Mouse (Mus musculus) heart, embryonic 12.5 days (tissue): ENCODE results near the gene Fbxw21. TPM values are rescaled to one million over a fixed set of nuclear protein-coding genes. Genes with fewer than 3 reads are reported as not detected.

Experiments
- ATAC-seq: fragments of 200-750 bp; cut with Nextera tagmentation; 2 replicates; pipeline ENCODE4 v1.8.0; 2017; ENCODE audit warnings: moderate TSS enrichment, moderate library complexity; ENCODE audit not compliant: insufficient number of reproducible peaks, low FRiP score
- H3K27ac ChIP-seq: fragments of 300-500 bp; sonication (generic); 2 replicates; pipeline ENCODE4 v1.5.1; 2016; ENCODE audit warnings: mild to moderate bottlenecking, moderate library complexity; ENCODE audit not compliant: poor library complexity, severe bottlenecking
- H3K27me3 ChIP-seq: fragments of 300-500 bp; sonication (generic); replicated peaks from 2 replicates; pipeline ENCODE4 v1.6.1; 2016; ENCODE audit warnings: mild to moderate bottlenecking, moderate library complexity
- H3K36me3 ChIP-seq: fragments of 300-500 bp; sonication (generic); 2 replicates; pipeline ENCODE4 v1.6.1; 2016; ENCODE audit warnings: mild to moderate bottlenecking, moderate library complexity
- H3K4me1 ChIP-seq: fragments of 300-500 bp; sonication (generic); replicated peaks from 2 replicates; pipeline ENCODE4 v1.6.1; 2016; ENCODE audit warnings: mild to moderate bottlenecking
- H3K4me2 ChIP-seq: fragments of 300-500 bp; sonication (generic); 2 replicates; pipeline ENCODE4 v1.6.1; 2016; ENCODE audit warnings: mild to moderate bottlenecking, moderate library complexity
- H3K4me3 ChIP-seq: fragments of 300-500 bp; sonication (generic); 2 replicates; pipeline ENCODE4 v1.5.1; 2016; ENCODE audit warnings: mild to moderate bottlenecking
- H3K9ac ChIP-seq: fragments of 300-500 bp; sonication (generic); 2 replicates; pipeline ENCODE4 v1.6.1; 2016; ENCODE audit warnings: mild to moderate bottlenecking, moderate library complexity
- H3K9me3 ChIP-seq: fragments of 300-500 bp; sonication (generic); replicated peaks from 2 replicates; pipeline ENCODE4 v1.6.1; 2016; ENCODE audit warnings: mild to moderate bottlenecking, moderate library complexity
- WGBS: fragments of 180-500 bp; shearing (Covaris S2); methylation state at CpG from one replicate; pipeline ENCODE4 v1.1.7; 2016; 5-methylcytosine and 5-hydroxymethylcytosine counted together
- polyA plus RNA-seq: library from polyadenylated mRNA; unstranded; fragments of >200 nt; fragmentation: Nextera tagmentation; extraction: Ambion mirVana; gene quantifications from 2 replicates; pipeline ENCODE4 v1.2.1, GENCODE M21; 2016

The Fbxw21 gene
- polyA plus RNA-seq, 1 experiment from 2014 or later: not detected

DNA sequence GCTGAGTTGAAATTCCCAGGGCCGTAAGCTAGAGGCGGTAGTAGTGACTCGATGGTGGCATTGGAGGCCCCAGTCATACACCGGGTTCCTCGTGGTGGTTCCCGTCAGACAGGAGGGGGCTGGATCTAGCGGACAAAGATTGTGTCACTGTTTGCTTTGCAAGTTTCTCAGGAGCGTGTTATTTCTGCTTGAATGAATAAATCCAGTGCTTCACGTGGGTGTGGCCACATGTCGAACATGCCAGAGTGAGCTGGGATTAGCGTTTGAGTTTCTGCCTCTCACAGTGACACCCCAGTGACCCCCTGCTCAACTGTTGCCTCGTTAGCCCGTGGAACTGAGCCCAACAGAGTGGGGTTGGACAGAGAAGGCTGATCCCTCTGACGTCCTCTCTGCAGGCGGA, 71.4 kb downstream of the Fbxw21 start:
- no peak overlapping the region for H3K4me3 ChIP-seq
- H3K4me1 ChIP-seq: peaks cover 30% of the 10 kb centered on the region
- no peak overlapping the region for H3K27ac ChIP-seq
- no peaks in the 10 kb centered on the region for H3K9me3 ChIP-seq
- no peak overlapping the region for H3K9ac ChIP-seq
- 83% methylated on average over 15 of the region's 15 CpGs for WGBS
- no peak overlapping the region for H3K4me2 ChIP-seq
- H3K36me3 ChIP-seq: peaks cover 37% of the 10 kb centered on the region
- H3K27me3 ChIP-seq: no peaks in the 10 kb centered on the region
- no peak for ATAC-seq

Other genes with a start within 250 kb of the Fbxw21 start
- not detected in 2 replicates for gene Tmem89, start 247.4 kb downstream of the Fbxw21 start, polyA plus RNA-seq
- 738 and 745 TPM in 2 replicates for gene Uqcrc1, start 225.4 kb downstream of the Fbxw21 start, polyA plus RNA-seq
- gene Col7a1, start 208.5 kb downstream of the Fbxw21 start, polyA plus RNA-seq: 1.1 and 1.3 TPM in 2 replicates
- not detected in 2 replicates for gene Ucn2, start 176.0 kb downstream of the Fbxw21 start, polyA plus RNA-seq
- gene Pfkfb4, start 170.3 kb downstream of the Fbxw21 start, polyA plus RNA-seq: 3.0 and 4.3 TPM in 2 replicates
- 67.5 and 70.3 TPM in 2 replicates for gene Shisa5, start 123.5 kb downstream of the Fbxw21 start, polyA plus RNA-seq
- gene Trex1, start 102.3 kb downstream of the Fbxw21 start, polyA plus RNA-seq: 5.8 and 7.1 TPM in 2 replicates
- gene Atrip, start 87.9 kb downstream of the Fbxw21 start, polyA plus RNA-seq: 17.9 and 19.6 TPM in 2 replicates
- 14.6 and 16.3 TPM in 2 replicates for gene Ccdc51, start 79.5 kb downstream of the Fbxw21 start, polyA plus RNA-seq
- gene Tma7, start 79.5 kb downstream of the Fbxw21 start, polyA plus RNA-seq: 715 and 742 TPM in 2 replicates
- 11.1 and 11.7 TPM in 2 replicates for gene Plxnb1, start 66.7 kb downstream of the Fbxw21 start, polyA plus RNA-seq
- gene Fbxw13, start 33.9 kb upstream of the Fbxw21 start, polyA plus RNA-seq: not detected in 2 replicates
- not detected in 2 replicates for gene Fbxw20, start 72.7 kb upstream of the Fbxw21 start, polyA plus RNA-seq
- not detected in 2 replicates for gene Fbxw14, start 125.6 kb upstream of the Fbxw21 start, polyA plus RNA-seq
- not detected in 2 replicates for gene Fbxw28, start 177.6 kb upstream of the Fbxw21 start, polyA plus RNA-seq
- gene Fbxw22, start 242.3 kb upstream of the Fbxw21 start, polyA plus RNA-seq: not detected in 2 replicates